Mouse (Mus musculus) myocyte (in vitro differentiated cells): ENCODE measurements around the gene Angpt4.

Experiments
- CEBPB ChIP-seq: IDR thresholded peaks from 2 replicates; pipeline ENCODE4 v1.6.1; 2011; ENCODE audit warnings: mild to moderate bottlenecking, moderate library complexity; ENCODE audit not compliant: poor library complexity, insufficient read depth, severe bottlenecking
- MAX ChIP-seq: IDR thresholded peaks from one replicate; pipeline ENCODE4 v1.6.1; 2011; ENCODE audit warnings: low read depth, mild to moderate bottlenecking, control low read depth
- MYOD1 ChIP-seq, 3 experiments: IDR thresholded peaks; one replicate each; pipeline ENCODE4 v1.6.1; 2011; ENCODE audit warnings: control low read depth in 2 of 3, low read depth in 2 of 3, mild to moderate bottlenecking in 2 of 3, moderate library complexity in 1 of 3; ENCODE audit not compliant: insufficient read length in 2 of 3, control insufficient read depth in 1 of 3
- POLR2A ChIP-seq: IDR thresholded peaks from one replicate; pipeline ENCODE4 v1.6.1; 2011; ENCODE audit warnings: low read depth, mild to moderate bottlenecking, control low read depth, moderate library complexity; ENCODE audit not compliant: insufficient read length
- POLR2AphosphoS2 ChIP-seq: IDR thresholded peaks from one replicate; pipeline ENCODE4 v1.6.1; 2011; ENCODE audit warnings: low read depth, control low read depth; ENCODE audit not compliant: insufficient read length
- SRF ChIP-seq: IDR thresholded peaks from one replicate; pipeline ENCODE4 v1.6.1; 2011; ENCODE audit warnings: low read depth; ENCODE audit not compliant: control insufficient read depth, insufficient read length
- TCF12 ChIP-seq: IDR thresholded peaks from one replicate; pipeline ENCODE4 v1.6.1; 2011; ENCODE audit warnings: mild to moderate bottlenecking, control low read depth; ENCODE audit not compliant: poor library complexity, insufficient read depth, severe bottlenecking
- TCF3 ChIP-seq: IDR thresholded peaks from one replicate; pipeline ENCODE4 v1.6.1; 2011; ENCODE audit warnings: low read depth, control low read depth; ENCODE audit not compliant: insufficient read length

DNA sequence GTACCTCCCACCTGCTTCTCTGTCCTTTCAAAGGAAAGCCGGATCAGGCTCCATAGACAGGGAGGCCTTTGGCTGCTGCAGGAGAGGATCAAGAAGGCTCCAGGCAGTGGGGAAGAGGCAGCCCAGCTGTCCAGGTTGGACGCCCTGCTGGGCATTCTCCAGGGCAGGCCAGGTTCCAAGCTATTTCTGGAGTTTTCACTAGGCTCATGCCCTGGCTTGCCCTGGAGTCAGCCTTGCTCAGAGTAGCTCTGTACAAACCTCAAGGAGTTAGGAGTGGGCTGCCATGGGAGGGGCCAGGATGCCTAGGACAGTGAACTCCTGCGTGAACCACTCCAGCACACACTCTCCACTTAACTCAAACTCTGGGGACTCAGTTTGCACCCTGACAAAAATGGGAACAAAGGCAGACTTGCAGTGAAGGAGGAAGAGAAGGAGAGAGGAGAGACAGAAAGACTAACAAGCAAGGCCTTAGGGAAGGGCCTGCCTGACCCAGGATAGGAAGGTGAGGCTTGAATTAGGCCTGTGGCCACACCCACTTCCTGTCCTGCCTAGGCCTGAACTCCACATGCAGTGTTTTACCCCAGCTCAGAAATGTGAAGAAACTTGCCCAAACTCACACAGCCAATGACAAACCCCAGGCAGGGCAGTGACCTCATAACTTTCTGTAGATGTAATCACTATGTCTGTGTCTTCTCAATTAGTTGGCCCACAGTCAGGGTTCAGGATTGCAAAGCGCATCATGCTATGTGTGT lies 66.9 kb downstream of the Angpt4 start:
- no peak for TF ChIP-seq POLR2A
- no peak for TF ChIP-seq POLR2AphosphoS2
- TF ChIP-seq SRF = no peak
- TF ChIP-seq TCF12 = peak; percentile 20
- TF ChIP-seq CEBPB = no peak
- TF ChIP-seq MYOD1 (IDR thresholded peaks at IDR 0.05; ENCODE audit: control insufficient read depth in 1 of 3, insufficient read length in 2 of 3, low read depth in 2 of 3) = peak in 2 of 3 experiments; percentile 52 to 85
- no peak for TF ChIP-seq MAX
- no peak for TF ChIP-seq TCF3
